Mouse (Mus musculus) liver, embryonic 14.5 days (tissue): ENCODE measurements around the gene Myof.

Experiments used
- CTCF ChIP-seq: IDR thresholded peaks from 2 replicates; pipeline ENCODE4 v1.5.1; 2016; ENCODE audit warnings: antibody characterized with exemption, low read depth, control low read depth
- EP300 ChIP-seq: IDR thresholded peaks from 2 replicates; pipeline ENCODE4 v1.6.1; 2016; ENCODE audit warnings: antibody characterized with exemption, low read depth

DNA sequence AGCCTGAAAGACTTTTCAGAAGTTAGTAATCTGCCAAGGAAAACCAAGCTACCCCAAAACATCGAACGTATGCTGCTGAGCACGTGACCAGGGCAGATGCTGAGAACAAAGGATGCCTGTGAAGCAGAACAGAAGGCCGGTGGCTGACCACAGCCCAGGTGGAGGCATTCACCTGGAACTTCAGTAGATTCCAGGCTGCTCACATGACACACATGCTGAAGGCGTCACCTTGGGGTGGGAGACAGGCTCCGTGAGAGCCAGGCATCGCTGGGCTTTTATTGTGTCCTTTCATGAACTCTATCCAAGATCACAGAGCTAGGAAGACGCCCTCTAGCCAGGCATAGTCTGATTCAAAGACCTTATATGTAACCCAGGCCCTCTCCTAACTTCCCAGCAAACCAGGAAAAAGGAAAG is 17.2 kb downstream of the Myof start:
- TF ChIP-seq CTCF: no peak
- no peak for TF ChIP-seq EP300
